8 mouse cellular contexts compared by ENCODE assay signal in genomic region chr5:125476286-125476625, GRCm38 (mm10). TPM values are rescaled to one million over a fixed set of nuclear protein-coding genes. Genes with fewer than 3 reads are reported as not detected.
DNase-seq lines count a peak whose midpoint lies in the region; ATAC-seq and TF ChIP-seq lines count a peak whose summit lies in the region.

No protein-coding gene starts in this region.

- peaks cover 32% of the 10 kb centered on the region for H3K4me1 ChIP-seq in kidney, embryonic 15.5 days
- no peaks in the 10 kb centered on the region for H3K4me1 ChIP-seq in ES-Bruce4 (ENCODE audit: control insufficient read depth, insufficient read depth, low read length)

- no peaks in the 10 kb centered on the region for H3K9me3 ChIP-seq in kidney, embryonic 15.5 days (replicated peaks)
- H3K9me3 ChIP-seq in ES-Bruce4 (replicated peaks; ENCODE audit: control insufficient read depth, insufficient read depth, low read length, poor library complexity, severe bottlenecking): no peaks in the 10 kb centered on the region

- H3K4me3 ChIP-seq in kidney, embryonic 15.5 days (replicated peaks): peak overlapping the region; percentile 70
- H3K4me3 ChIP-seq in ES-Bruce4 (ENCODE audit: low read depth, low read length) (peak overlapping the region; percentile 64), macrophage (ENCODE audit: inconsistent target) (peak overlapping the region; percentile 94)

- ATAC-seq in kidney, embryonic 15.5 days (replicated peaks; ENCODE audit: low FRiP score): peak; percentile 52
- ATAC-seq in inflammation-experienced regulatory T-cells, adult 6 months: no peak

- H3K9ac ChIP-seq in kidney, embryonic 15.5 days: peak overlapping the region; percentile 67
- peak overlapping the region; percentile 21 for H3K9ac ChIP-seq in ES-Bruce4 (ENCODE audit: low read depth, poor library complexity, severe bottlenecking)

- H3K27ac ChIP-seq in kidney, embryonic 15.5 days: peak overlapping the region; percentile 85
- no peak overlapping the region for H3K27ac ChIP-seq in ES-Bruce4 (ENCODE audit: insufficient read depth, low read length)
- peak overlapping the region; percentile 71 for H3K27ac ChIP-seq in macrophage

- TF ChIP-seq POLR2A in ES-Bruce4 (IDR thresholded peaks at IDR 0.05; ENCODE audit: insufficient read depth, low read length): no peak

- TF ChIP-seq EP300 in ES-Bruce4 (IDR thresholded peaks at IDR 0.05; ENCODE audit: insufficient read depth, low read depth, low read length): no peak

- DNase-seq in kidney, adult 8-10 months: no peak
- DNase-seq in cerebellum, postnatal 25 days: peak; percentile 54 to 57
- peak; percentile 22 for DNase-seq in heart, postnatal 4 days
- DNase-seq in gastrocnemius, adult 18-20 months (ENCODE audit: low spot score): no peak

- H3K36me3 ChIP-seq in kidney, embryonic 15.5 days: no peaks in the 10 kb centered on the region
- H3K36me3 ChIP-seq in ES-Bruce4 (ENCODE audit: control insufficient read depth, insufficient read depth, low read length, poor library complexity, severe bottlenecking): no peaks in the 10 kb centered on the region
- no peaks in the 10 kb centered on the region for H3K36me3 ChIP-seq in macrophage (ENCODE audit: inconsistent target)

- no peak for TF ChIP-seq CTCF in ES-Bruce4 (IDR thresholded peaks at IDR 0.05; ENCODE audit: low read depth, low read length)

- no peaks in the 10 kb centered on the region for H3K27me3 ChIP-seq in kidney, embryonic 15.5 days
- no peaks in the 10 kb centered on the region for H3K27me3 ChIP-seq in ES-Bruce4 (ENCODE audit: control insufficient read depth, insufficient read depth, low read length, poor library complexity, severe bottlenecking)

- WGBS in kidney, embryonic 15.5 days: 16% methylated on average over 5 of the region's 5 CpGs
- 9% methylated on average over 5 of the region's 5 CpGs for WGBS in macrophage (ENCODE audit: missing documents)

- peaks cover 53% of the 10 kb centered on the region for H3K79me2 ChIP-seq in macrophage (ENCODE audit: inconsistent target)

- H3K4me2 ChIP-seq in kidney, embryonic 15.5 days: peak overlapping the region; percentile 93

RNA-seq across cellular contexts. Expression of gene Aacs, which starts 0.6 kb away (rescaled TPM):
- 36.0 and 40.7 TPM in 2 replicates for polyA plus RNA-seq in kidney, embryonic 15.5 days (2015; fragmentation: Nextera tagmentation; extraction: Ambion mirVana)
- polyA plus RNA-seq in ES-Bruce4 (2011; ENCODE audit: insufficient read depth, insufficient read length, low read depth, missing spikeins) (23.2 and 26.3 TPM in 2 replicates), macrophage (2018) (6.2 to 25.3 TPM (median 20.2 TPM) in 3 replicates)
- 1 to 10 TPM; 6.6 to 6.9 TPM for total RNA-seq in heart, postnatal 4 days (2021)
- total RNA-seq in macrophage (2018; cell fraction: chromatin; rRNA removed): 10 to 100 TPM in 25 of 26 experiments, 1 to 10 TPM in 1; 9.6 to 72.3 (median 28.4) TPM
- 10 to 100 TPM in 25 of 26 experiments, 1 to 10 TPM in 1; 8.9 to 31.4 (median 16.8) TPM for total RNA-seq in macrophage (2018; cell fraction: cytosol; rRNA removed)
- total RNA-seq in macrophage (2018; cell fraction: nucleus; rRNA removed): 10 to 100 TPM; 11.1 to 59.6 (median 21.3) TPM
- polyA plus RNA-seq in inflammation-experienced regulatory T-cells, adult 6 months (2017; shearing (Covaris generic)): 10 to 100 TPM; 22.5 to 25.4 (median 24.7) TPM
- total RNA-seq in gastrocnemius, adult 18-20 months (2021): 1 to 10 TPM; 2.4 to 5.0 TPM

RNA-seq across cellular contexts. Expression of gene Bri3bp, which starts 34.9 kb away (rescaled TPM):
- polyA plus RNA-seq in kidney, embryonic 15.5 days (2015; fragmentation: Nextera tagmentation; extraction: Ambion mirVana): 41.5 and 42.0 TPM in 2 replicates
- polyA plus RNA-seq in ES-Bruce4 (2011; ENCODE audit: insufficient read depth, insufficient read length, low read depth, missing spikeins): 43.8 and 45.8 TPM in 2 replicates
- total RNA-seq in heart, postnatal 4 days (2021): 10 to 100 TPM; 55.8 to 56.3 TPM
- 1 to 10 TPM in 13 of 26 experiments, under 1 TPM in 12, not detected in 1; 0.17 to 5.0 (median 1.0) TPM for total RNA-seq in macrophage (2018; cell fraction: chromatin; rRNA removed)
- total RNA-seq in macrophage (2018; cell fraction: cytosol; rRNA removed): 1 to 10 TPM; 1.5 to 8.9 (median 3.8) TPM
- total RNA-seq in macrophage (2018; cell fraction: nucleus; rRNA removed): 1 to 10 TPM; 1.1 to 8.5 (median 2.7) TPM
- polyA plus RNA-seq in macrophage (2018): 3.6 to 7.6 TPM (median 5.6 TPM) in 3 replicates
- polyA plus RNA-seq in inflammation-experienced regulatory T-cells, adult 6 months (2017; shearing (Covaris generic)): 10 to 100 TPM in 1 of 3 experiments, 1 to 10 TPM in 2; 5.6 to 12.9 (median 8.3) TPM
- 1 to 10 TPM; 2.6 to 3.2 TPM for total RNA-seq in gastrocnemius, adult 18-20 months (2021)

RNA-seq across cellular contexts. Expression of gene Dhx37, which starts 42.3 kb away (rescaled TPM):
- polyA plus RNA-seq in kidney, embryonic 15.5 days (2015; fragmentation: Nextera tagmentation; extraction: Ambion mirVana): 13.3 and 15.6 TPM in 2 replicates
- 35.2 and 42.3 TPM in 2 replicates for polyA plus RNA-seq in ES-Bruce4 (2011; ENCODE audit: insufficient read depth, insufficient read length, low read depth, missing spikeins)
- 10 to 100 TPM; 13.6 to 14.6 TPM for total RNA-seq in heart, postnatal 4 days (2021)
- 10 to 100 TPM in 21 of 26 experiments, 1 to 10 TPM in 5; 4.6 to 34.3 (median 17.3) TPM for total RNA-seq in macrophage (2018; cell fraction: chromatin; rRNA removed)
- total RNA-seq in macrophage (2018; cell fraction: cytosol; rRNA removed): 10 to 100 TPM in 6 of 26 experiments, 1 to 10 TPM in 20; 5.1 to 12.6 (median 8.3) TPM
- total RNA-seq in macrophage (2018; cell fraction: nucleus; rRNA removed): 10 to 100 TPM in 10 of 26 experiments, 1 to 10 TPM in 16; 5.9 to 22.3 (median 9.2) TPM
- 6.9 to 16.2 TPM (median 11.8 TPM) in 3 replicates for polyA plus RNA-seq in macrophage (2018)
- polyA plus RNA-seq in inflammation-experienced regulatory T-cells, adult 6 months (2017; shearing (Covaris generic)): 10 to 100 TPM in 1 of 3 experiments, 1 to 10 TPM in 2; 6.9 to 10.2 (median 9.2) TPM
- 1 to 10 TPM; 4.5 to 5.1 TPM for total RNA-seq in gastrocnemius, adult 18-20 months (2021)

RNA-seq across cellular contexts. Expression of gene Tmem132b, which starts 55.3 kb away (rescaled TPM):
- 0.32 and 0.36 TPM in 2 replicates for polyA plus RNA-seq in kidney, embryonic 15.5 days (2015; fragmentation: Nextera tagmentation; extraction: Ambion mirVana)
- polyA plus RNA-seq in ES-Bruce4 (2011; ENCODE audit: insufficient read depth, insufficient read length, low read depth, missing spikeins): 0.15 and 0.20 TPM in 2 replicates
- total RNA-seq in heart, postnatal 4 days (2021): under 1 TPM in 1 of 2 experiments, not detected in 1; 0.19 TPM
- total RNA-seq in macrophage (2018; cell fraction: chromatin; rRNA removed): 1 to 10 TPM in 12 of 26 experiments, under 1 TPM in 7, not detected in 7; 0.12 to 2.5 (median 1.2) TPM
- under 1 TPM in 13 of 26 experiments, not detected in 13; 0.03 to 0.13 (median 0.04) TPM for total RNA-seq in macrophage (2018; cell fraction: cytosol; rRNA removed)
- under 1 TPM in 18 of 26 experiments, not detected in 8; 0.10 to 1.00 (median 0.48) TPM for total RNA-seq in macrophage (2018; cell fraction: nucleus; rRNA removed)
- 0.02 to 0.04 TPM in 2 of 3 replicates, not detected in the other for polyA plus RNA-seq in macrophage (2018)
- polyA plus RNA-seq in inflammation-experienced regulatory T-cells, adult 6 months (2017; shearing (Covaris generic)): not detected
- 1 to 10 TPM; 1.7 to 5.7 TPM for total RNA-seq in gastrocnemius, adult 18-20 months (2021)

Comparison
In these comparisons a context has a peak if more than half of its experiments do, and no peak if none do; other contexts are left out.
1. DNase-seq: peak in cerebellum, postnatal 25 days (2 of 2) and heart, postnatal 4 days (single experiment); none in kidney, adult 8-10 months (0 of 2) and gastrocnemius, adult 18-20 months (single experiment).
2. Peak in every context shown above with its lines, with median percentiles within 50 percentile points of each other: H3K4me3 ChIP-seq.